Mouse (Mus musculus) urinary bladder, postnatal 4 days (tissue): ENCODE data around the gene Mettl26.

ENCODE experiments used
- DNase-seq, 2 experiments: peaks; one replicate each; pipeline ENCODE4 v3.0.0; 2021 to 2022; ENCODE audit warnings: low spot score in 2 of 2

Mettl26 gene

DNA sequence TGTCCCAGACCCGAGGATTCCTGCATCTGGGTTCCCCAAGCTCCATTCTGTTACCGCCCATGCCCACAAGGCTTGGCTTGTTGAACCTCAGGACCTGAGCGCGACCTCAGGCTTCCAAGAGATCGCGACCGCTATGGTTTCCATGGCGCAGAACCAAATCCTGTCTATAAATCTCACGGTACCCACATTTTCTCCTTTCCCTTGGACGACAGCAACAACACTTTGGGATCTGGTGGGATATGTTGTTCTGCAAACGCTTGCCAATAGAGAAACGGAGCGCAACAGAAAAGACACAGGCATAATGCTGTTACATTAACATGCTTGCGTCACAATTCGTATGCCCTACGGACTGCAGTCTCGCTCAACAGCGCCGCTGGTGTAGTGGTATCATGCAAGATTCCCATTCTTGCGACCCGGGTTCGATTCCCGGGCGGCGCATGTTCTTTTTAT lies at the start of gene Mettl26:
Gene Mettl26, plus strand, starts transcription at position 354 of the 450 bp plus-strand sequence.
- peak; percentile 83 to 96 for DNase-seq

DNA sequence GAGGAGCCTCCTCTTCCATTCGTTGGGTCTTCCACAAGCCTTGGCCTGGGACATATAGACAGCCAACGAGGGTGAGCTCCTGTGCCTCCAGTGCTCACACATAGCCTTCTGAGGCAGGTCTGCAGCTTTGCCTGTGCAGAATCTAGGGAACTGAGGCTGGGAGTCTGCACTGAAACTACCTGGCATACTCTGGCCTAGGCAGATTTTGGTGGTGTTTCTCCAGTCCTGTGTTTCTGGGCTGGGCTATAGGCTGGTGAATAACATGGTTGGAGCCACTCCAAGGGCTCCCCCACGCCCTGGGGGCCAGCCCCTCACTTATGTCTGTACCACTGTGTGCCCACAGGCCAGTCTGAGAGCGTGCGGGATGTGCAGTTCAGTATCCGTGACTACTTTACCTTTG lies 49.6 kb upstream of the Mettl26 start:
- no peak for DNase-seq

DNA sequence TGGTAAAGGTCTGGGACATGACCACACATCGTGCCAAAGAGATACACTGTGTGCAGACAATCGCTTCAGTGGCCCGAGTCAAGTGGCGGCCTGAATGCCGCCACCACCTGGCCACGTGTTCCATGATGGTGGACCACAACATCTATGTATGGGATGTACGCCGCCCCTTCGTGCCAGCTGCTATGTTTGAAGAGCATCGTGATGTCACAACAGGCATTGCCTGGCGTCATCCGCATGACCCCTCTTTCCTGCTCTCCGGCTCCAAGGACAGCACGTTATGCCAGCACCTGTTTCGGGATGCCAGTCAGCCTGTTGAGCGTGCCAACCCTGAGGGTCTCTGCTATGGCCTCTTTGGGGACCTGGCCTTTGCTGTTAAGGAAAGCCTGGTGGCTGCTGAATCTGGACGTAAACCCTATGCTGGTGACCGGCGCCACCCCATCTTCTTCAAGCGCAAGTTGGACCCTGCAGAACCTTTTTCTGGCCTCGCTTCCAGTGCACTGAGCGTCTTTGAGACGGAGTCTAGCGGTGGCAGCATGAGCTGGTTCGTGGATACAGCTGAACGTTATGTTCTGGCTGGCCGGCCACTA lies 48.8 kb upstream of the Mettl26 start:
- no peak for DNase-seq

DNA sequence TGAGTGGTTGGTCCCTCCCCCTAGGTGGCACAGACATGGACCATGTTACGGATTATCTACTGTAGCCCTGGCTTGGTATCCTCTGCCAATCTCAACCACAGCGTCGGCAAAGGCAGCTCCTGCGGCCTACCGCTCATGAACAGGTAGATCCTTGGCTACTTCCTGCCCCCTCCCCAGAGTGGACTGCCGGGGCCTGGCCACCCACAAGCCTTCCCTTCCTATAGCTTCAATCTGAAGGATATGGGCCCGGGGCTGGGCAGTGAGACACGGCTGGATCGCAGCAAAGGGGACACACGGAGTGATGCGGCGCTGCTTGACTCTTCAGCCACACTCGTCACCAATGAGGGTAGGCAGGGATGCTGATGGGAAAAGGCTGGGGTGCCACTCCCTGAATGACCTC lies 47.9 kb upstream of the Mettl26 start:
- DNase-seq, result no peak

DNA sequence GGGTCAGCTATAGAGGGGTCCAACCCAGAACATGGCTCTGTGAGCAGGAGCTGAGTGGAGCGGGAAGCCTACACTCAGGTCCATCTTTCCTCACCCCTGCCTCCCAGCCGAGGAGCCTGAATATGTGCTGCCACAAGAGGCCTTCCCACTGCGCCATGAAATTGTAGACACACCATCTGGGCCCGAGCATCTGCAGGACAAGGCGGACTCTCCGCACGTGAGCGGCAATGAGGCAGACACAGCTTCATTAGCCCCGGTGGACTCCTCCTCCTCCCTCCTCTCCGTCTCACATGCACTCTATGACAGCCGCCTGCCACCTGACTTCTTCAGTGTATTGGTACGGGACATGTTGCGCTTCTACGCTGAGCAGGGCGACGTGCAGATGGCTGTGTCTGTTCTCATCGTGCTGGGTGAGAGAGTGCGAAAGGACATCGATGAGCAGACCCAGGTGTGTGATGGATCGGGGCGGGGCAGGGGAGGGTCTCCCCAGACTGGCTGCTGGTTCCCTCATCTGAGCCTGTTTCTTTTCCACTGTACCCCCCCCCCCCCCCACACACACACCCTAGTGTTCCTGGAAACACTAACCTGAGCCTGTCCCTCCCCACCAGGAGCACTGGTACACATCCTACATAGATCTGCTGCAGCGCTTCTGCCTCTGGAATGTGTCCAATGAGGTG lies 47.2 kb upstream of the Mettl26 start:
- no peak for DNase-seq

DNA sequence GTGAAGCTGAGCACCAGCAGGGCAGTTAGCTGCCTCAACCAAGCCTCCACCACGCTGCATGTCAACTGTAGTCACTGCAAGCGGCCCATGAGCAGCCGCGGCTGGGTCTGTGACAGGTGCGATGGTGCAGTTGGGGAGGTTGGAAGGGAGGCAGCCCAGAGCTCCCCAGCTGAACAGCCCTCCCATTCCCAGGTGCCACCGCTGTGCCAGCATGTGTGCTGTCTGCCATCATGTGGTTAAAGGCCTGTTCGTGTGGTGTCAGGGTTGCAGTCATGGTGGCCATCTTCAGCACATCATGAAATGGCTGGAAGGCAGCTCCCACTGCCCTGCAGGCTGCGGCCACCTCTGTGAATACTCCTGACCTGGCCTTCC lies 46.7 kb upstream of the Mettl26 start:
- no peak for DNase-seq

DNA sequence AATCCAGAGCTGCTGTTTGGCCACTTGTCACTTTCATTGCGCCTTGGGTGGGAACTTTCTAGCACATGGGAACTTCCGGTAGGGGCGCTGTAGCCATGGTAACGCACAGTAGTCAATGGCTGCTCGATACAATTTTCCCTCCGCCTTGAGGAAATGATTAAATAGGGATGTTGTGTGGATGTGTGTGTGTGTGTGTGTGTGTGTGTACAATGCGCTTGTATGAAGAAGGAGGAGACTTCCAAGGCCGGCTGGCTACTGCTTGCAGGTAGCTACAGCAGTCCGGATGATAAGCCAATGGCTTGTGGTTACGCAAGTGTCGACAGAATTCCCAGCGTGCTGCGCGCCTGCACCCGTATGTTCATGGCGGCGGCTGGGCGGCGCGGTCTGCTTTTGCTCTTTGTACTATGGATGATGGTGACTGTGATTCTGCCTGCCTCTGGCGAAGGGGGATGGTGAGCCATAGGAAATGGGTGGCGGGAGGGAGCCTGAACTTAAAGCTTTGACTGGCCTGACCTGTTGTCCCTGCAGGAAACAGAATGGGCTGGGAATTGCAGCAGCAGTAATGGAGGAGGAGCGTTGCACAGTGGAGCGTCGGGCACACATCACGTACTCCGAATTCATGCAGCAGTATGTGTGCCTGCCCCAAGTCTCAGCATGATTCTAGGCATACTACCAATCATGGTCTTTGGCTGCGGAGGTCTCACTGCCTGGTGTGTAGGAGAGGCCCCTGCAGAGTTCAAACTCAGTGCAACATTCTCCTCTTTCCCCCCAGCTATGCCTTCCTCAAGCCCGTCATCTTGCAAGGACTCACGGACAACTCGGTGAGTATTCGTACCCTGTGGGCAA lies 45.9 kb upstream of the Mettl26 start, which contains the start of gene Jmjd8:
Gene Jmjd8, plus strand, starts transcription at position 156 of the 846 bp plus-strand sequence.
- DNase-seq, result peak; percentile 62 to 77

DNA sequence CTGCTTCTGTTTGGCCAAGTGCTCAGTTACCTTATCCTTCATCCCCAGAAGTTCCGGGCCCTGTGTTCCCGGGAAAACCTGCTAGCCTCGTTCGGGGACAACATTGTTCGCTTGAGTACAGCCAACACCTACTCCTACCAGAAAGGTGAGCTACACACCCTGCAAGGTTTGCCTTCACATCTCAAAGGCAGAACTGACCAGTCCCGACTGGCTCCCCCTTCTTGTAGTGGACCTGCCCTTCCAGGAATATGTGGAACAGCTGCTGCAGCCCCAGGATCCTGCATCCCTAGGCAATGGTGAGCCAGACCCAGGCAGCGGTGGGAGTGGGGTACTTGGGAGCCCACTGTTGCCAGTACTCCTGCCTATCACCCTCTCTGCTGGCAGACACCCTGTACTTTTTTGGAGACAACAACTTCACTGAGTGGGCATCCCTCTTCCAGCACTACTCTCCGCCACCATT lies 45.3 kb upstream of the Mettl26 start:
- no peak for DNase-seq

DNA sequence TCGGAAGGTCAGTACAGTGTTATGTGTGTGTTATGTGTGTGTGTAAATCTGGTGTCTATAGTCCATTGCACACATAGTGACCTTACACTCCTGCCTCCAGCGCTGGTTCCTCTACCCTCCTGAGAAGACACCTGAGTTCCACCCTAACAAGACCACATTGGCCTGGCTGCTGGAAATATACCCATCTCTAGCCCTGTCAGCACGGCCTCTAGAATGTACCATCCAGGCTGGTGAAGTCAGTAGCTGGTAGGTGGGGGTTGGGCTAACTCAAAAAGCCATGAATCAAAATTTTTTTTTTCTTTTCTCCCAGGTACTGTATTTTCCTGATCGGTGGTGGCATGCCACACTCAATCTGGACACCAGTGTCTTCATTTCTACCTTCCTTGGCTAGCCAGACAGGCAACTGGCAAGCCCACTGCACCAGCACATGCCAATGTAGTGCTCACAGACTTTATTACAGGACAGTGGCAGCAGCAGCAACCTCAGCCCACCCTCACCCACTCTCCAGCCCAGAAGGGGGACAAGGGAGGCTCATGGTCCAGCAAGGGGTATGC lies 44.6 kb upstream of the Mettl26 start:
- DNase-seq, result no peak

DNA sequence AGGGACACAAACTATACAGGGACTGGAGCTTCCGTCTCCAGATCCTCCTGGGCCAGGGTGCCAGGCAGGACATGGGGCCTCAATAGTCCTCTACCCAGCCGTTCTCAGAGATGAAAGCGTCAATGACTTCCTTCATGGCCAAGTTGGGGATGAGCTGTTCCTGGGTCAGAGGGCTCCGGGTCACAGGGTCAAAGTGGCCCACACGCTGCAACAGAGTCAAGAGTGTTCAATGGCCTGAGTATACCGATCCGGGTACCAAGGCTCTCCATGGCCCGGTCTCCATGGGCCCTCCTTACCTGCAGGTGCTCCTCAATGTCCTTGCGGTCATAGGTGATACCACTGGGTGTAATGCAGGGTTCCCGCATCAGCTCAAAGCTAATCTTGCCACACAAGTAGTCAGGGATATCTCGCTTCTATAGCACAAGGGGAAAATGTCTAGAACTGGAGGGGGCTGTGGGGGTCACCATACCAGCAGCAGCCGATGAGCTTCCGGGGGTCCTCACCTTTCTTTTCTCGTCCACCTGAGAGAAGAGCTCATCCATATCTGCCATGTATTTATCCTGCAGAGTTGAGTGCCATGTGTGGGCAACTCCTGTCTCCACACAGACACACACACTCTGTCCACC lies 44.0 kb upstream of the Mettl26 start:
- no peak for DNase-seq

DNA sequence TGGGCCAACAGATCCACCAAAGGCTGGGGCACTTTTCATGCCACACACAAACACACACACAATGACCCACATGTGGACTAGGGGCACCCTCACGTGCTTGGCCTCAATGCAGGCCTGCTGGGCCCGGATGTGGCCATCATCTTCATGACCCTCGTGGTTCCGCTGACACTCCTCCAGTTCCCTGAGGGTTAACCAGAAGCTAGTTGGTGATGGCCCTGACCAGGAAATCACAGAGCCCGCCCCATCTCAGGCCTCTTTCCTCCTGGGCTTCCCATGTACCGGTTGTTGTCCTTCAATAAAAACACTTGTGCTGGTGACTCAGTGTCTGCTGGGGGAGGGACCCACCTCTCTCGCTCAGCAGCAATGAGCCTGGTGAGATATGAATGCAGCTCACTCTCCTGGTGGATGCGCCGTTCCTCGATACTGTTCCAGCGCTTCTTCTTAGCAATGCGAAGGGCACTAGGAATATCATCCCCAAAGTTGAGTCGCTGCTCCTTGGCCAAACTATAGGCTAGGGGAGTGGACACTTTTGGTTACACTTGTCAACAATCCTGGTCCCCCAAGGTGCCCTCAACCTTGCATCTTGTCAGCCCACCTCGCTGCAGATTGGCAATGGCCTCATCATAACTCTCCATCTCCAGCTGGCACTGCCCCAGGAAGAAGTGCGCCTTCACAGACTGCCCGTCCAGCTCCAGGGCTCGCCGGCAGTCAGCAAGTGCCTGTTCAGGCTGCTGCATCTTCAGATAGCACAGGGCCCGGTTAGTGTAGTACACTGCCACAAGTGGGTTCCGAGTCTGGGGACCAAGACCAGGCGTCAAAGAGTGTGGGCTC lies 43.2 kb upstream of the Mettl26 start:
- DNase-seq, result no peak

DNA sequence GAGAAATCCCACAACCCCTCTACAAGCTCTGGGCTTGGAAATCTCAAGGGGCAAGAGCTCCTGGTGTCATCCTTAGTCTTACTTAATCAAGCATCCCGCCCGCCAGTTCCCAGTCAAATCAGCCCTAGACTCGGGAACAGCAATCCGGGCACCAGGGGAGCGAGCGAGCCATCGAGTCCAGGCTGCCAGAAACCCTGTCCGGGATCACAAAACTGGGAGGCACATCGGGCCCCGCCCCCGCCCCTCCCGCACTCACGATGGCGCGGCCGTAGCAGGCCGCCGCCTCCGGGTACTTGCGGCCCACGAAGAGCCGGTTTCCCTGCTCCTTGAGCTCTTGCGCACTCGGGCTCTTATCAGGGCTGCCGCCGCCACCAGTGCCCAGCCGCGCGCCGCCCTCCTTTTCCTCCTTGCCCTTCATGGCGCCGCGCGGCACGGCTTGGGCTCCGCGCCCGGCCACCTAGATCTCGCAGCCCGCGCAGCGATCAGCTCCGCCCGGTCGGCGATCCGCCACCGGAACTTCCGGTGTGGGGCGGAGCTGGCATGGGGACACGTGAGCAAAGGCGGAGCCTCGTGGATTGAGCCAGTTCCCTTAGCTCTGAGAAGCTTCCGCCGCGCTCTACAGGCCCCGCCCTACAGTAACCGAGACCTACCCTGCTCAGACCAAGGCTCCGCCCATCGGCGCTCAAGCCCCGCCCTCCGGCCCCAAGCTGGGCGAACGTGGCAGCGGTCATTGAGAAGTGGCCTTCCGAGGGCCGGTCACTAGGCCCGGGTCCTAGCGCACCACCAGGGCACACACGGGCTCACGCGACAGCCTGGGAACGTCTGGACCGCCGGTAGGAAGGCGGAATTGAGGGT lies 42.2 kb upstream of the Mettl26 start:
- peak; percentile 99 for DNase-seq

DNA sequence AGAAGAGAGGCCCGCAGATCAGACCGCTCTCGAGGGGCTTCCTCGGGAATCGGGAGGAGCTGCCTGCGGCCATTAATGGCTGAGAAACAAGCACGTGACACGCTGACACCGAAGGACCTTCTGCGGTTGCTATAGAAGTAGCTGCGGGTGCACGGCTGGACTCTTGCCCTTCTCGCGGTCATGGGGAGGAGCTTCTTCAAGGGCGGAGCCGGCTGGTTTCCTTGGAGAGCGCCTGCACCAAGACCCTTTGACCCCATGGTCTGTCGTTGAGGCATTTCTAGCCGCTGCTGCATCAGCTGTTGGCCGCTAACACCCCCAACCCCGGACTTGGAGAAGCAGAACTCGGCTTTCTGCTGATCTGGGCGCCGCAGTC lies 41.6 kb upstream of the Mettl26 start, which contains the start of gene Stub1:
Gene Stub1, minus strand, starts transcription at position 114 of the 373 bp plus-strand sequence.
- peak; percentile 90 to 94 for DNase-seq

DNA sequence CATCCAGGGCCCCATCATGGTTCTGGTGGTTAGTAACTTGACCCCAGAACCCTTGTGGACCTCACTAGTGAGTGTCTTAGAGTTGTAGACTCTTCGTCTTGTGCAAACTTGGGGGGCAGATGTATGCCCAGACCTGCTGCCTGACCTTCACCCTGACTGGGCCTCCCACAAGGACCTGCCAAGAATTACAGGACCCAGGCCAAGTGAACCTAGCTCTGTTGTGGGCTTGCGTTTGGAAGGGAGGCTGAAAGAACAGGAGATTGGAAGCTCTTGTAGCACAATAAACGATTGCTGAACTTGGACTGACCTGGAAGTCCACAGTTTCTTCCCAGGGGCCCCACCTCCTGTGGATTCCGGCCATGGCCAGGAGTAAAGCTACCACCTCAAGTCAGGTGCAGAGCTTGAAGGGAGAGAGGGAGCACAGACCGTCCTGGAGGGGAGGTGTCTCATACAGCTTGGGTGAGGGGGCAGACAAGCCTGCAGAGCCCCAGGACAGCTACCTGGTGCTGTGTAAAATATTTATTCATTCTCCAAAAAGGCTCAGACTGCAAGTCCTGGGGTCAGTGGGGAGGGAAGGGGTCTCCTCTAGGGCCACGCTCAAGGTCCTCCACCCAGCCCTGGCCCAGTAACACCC lies 40.8 kb upstream of the Mettl26 start:
- DNase-seq, result no peak

DNA sequence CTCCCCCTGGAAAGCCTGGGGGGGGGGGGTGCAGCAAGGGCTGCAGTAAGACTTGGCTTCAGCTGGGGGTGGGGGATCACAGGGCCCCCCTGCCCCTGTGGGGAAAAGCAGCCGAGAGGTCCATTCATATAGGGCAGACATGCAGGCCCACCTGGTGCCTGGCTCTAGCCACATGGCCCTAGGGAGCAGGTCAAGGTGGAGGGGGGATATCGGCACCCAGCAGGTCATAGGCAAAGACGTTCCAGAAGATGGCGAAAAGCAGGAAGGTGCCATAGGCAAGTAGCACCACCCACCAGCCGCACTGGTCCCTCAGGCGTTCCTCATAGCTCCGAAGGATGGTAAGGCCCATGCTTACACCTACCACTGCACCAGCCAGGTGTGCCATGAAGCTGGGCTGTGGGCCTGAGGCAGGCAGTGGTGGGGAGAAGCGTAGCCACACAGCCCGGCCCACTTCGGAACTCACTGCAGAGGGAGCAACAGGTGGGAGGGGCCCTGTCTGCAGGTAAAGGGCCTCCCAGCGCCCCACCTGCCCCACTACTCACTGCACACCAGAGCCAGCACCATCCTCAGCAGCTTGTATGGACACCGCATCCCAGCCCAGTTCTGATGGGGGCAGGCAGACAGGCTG lies 40.2 kb upstream of the Mettl26 start:
- no peak for DNase-seq

DNA sequence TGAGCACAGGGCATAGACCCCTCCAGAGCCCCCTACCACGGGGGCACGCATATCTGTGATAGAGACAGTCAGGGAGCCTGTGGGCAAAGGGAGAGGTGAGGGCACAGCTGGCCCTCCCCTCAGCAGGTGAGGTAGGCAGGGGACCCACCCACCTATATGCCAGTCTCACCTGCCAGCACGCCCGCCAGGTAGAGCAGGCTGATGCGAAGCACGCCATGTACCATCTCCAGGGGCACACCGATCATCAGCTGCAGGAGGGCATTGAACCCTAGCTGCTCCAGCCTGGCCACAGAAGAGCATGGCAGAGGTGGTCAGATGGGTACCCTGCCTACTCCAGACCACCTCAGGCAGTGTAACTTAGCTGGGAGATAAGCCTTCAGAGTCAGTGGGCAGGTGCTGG lies 39.6 kb upstream of the Mettl26 start:
- no peak for DNase-seq

DNA sequence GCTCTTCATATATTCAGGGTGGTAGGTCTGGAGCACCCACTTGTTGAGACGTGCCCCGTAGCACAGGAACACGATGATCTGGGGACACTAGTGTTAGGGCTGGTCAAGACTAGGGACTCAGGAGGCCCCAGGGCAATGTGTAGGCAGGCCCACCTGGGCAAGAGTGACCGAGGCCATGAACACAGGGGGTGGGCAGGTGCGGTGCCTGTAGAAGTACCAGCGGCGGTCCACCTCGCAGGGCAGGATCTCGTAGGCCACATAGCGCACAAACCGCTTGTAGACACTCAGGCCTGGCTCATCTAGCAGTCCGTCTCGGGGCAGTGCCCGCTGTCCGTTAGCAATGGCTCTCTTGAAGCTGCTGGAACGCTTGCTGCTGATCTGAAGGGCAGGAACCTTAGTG lies 39.1 kb upstream of the Mettl26 start:
- no peak for DNase-seq

DNA sequence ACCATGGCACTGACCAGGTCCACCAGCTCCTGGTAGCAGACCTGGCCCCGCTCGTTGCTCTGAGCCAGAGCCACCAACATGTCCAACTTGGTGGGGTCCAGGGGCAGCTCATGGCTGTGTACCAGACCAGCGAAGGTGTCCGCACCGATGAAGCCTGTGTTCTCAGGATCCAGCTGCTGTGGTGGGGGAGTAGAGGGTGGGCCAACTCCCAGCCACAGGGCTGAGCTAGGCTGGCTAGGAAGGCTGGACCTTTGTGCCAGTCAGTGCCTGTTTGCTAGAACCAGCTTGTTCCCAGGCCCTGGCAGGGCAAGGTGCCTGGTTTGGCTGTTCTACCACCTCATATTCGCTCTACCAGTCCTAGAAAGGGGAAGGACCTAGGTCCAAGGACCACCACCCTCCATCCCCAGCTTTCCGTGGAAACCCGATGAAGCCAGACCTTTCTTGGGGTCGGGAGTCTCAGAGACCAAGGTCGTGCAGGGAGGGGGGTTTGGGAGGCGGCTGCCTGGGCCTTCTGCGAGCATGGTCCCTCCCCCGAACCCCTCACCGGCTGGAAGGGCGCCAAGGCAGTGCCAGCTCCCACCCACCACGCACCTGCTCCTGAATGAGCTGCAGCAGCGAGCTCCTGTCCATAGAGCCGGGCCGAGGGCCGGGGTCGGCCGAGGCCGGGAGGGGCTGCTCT lies 38.3 kb upstream of the Mettl26 start:
- no peak for DNase-seq

DNA sequence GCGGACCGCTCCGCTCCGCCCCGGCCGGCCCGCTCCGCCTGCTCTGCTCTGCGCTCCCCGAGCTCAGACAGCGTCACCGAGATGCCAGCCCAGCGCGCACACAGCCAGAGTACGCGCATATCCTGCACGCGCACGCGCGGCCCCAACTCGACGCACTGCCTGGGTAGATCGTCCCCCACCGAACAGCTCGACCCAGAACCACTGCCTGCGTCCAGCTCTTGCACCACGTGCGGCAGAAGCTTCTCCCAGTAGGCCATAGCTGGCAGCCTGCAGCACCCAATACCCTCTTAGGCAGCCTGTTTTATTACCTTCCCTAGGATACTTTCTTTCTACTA lies 37.8 kb upstream of the Mettl26 start, which contains the start of gene Rhbdl1:
Gene Rhbdl1, minus strand, starts transcription at position 220 of the 335 bp plus-strand sequence.
- peak in 1 of 2 experiments; percentile 65 for DNase-seq
